Mouse (Mus musculus) urinary bladder, postnatal 14 days (tissue): ENCODE measurements around the gene Gm49510.

ENCODE experiments used
- DNase-seq: peaks from one replicate; pipeline ENCODE4 v3.0.0; 2021; ENCODE audit warnings: low spot score

Gene Gm49510

DNA sequence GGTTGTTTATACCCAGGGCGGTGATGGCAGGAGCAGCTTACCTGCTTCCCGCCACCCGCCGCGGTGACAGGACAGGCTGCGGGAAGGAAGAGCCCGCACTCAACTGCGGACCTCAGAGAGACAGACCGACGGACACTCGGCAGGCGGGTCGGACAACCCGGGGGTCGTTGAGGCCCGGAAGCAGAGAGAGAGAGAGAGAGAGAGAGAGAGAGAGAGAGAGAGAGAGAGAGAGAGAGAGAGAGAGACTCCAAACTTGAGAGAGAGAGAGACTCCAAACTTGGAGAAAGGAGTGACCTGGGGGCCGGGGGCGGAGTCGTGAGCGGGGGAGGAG is at the start of gene Gm49510:
TSS of gene Gm49510 (plus strand) at position 259 of the 331 bp plus-strand sequence.
- no peak for DNase-seq

DNA sequence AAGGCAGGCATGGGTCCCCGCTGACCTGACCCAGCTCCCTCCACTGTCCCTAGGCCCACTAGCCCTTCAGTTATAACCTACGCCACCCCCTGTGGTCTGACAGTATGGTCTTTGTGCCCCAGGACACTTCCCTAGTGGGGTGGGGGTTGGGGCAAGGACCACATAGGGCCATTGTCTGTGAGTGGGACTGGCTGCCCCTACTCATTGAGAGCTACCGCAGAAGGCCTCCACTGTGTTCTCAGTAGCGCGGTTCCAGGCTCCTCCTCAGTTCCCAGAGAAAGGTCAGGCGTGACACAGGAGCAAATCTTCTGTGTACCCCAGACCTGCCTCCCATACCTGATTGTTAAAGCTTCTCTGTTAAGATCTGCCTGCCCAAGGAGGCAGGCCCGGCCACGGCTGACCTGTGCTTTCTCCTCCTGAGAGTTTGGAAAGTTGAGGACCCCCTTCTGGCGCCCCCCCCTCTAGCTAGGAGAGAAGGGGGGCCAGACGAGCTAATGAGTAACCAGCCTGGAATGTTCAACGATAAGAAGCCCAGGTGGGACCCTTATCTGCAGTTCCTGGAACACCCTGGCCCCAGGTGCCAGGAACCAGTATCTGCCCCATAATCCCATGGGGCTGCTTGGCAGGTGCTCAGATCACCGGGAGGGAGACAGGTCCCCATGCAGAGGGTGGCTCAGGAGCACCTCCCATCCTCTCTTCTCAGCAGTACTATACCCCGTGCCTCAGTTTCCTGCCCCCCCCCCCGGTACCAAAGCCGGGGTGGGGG is 49.2 kb upstream of the Gm49510 start:
- DNase-seq: no peak

DNA sequence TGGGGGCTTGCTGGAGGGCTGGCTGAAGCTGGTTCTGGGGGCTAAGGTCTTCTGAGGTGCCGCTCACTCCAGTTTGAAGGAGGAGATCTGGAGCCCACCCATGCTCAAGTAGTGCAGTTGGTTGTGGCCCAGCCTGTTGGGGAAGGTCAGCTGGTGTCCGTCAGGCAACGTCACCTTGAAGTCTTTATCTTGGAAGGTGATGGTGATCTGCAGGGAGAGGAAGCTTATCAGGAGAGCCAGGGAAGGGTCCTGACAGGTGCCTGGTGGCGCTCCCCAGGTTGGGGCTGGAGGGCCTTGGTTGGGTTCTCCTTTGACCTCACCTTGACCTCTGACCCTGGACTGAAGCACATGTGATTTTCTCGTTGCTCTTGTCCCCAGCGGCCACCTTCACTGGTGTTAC is 48.5 kb upstream of the Gm49510 start:
- no peak for DNase-seq

DNA sequence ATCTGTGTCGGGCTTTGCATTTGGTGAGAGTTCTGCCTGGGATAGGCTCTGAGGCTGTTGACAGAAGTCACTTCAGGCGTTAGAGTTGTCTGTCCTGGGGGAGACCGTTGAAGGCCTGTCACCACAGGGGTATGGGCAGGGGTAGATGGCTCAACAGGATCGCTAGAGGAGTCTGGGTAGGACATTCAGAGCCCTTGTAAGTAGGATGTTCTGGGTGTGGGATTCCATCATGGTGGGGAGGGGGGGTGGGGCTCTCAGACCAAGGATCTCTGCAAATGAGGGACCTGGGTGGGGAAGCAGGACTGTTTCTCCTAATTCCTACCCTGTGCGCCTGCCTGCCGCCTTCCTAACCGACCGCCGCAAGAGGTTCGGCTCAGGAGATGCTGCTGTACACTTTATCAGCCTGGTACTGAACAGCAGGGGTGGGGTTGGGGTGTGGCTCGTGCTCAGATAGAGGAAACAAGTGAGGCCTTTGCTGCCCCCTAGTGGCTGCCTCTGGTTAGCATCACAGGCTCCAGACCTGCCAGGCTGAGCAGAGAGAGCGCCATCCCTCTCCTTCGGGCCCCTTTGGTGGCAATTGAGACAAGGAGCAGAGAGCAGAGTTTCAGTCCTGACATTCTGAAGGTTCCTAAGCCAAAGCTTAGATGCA is 47.8 kb upstream of the Gm49510 start:
- peak; percentile 94 for DNase-seq

DNA sequence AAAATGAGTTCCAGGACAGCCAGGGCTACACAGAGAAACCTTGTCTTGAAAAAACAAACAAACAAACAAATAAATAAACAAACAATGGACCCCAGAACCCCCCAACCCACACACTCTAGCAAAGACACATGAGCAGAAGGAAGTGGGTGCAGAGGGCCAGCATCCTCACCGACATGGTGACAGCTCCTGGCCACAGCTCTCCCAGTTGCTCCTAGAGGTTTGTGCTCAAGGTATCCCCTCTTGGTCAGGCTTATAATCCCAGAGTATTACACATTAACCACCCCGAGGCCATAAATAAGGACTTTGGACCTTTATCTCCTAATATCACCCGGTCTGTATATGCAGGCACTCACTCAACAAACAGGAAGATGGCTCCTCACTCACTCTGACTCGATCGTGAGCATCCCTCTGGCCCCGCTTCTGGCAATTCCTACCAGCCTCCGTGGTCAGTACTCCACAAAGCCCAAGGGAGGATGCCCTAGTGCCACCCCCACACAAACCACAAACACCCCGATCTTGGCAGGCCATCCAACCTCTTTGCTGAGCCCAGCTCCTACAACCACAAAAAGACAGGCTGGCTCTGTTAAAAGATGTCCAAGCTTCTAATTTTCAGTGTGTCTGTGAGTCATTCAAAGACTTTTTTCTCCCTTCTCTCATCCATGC is 44.0 kb upstream of the Gm49510 start, which contains the start of gene Lgals2:
TSS of gene Lgals2 (minus strand) at position 227 of the 663 bp plus-strand sequence.
- DNase-seq: no peak

DNA sequence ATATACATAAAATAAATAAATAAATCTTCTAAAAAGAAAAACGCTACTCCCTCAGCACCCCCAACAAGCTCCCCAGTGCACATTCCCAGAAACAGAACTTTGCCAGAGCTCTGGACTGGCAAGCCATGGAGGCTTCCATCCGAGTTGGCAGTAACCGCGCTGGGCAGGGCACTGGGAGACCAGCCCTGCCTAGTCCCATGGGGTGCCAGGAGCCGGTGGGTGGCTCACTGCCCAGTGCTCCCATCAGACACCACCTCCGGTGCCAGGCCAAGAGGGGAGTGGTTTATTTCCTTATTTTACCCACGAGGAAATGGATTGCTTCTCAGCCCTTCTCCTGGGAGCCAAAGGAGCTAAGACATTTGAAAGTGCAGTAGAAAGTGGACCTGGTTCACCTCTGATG is 42.5 kb upstream of the Gm49510 start:
- peak; percentile 60 for DNase-seq

DNA sequence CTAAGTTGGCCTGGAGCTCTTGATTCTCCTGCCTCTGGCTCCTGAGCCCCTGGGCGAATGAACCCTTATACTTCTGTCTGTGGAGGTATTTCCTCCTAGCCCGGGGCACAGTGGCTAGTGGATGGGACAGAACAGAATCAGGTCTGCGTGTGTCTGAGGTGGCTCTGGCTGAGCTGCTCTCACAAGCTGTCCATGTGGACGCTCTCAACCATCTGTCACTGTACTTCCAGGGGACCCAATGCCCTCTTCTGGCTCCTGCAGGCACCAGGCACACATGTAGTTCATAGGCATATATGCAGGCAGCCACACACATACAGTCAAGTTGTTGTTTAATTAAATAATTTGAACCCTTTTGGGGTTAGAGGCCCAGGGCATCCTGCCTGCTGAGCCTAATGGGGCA is 40.2 kb upstream of the Gm49510 start:
- DNase-seq: no peak

DNA sequence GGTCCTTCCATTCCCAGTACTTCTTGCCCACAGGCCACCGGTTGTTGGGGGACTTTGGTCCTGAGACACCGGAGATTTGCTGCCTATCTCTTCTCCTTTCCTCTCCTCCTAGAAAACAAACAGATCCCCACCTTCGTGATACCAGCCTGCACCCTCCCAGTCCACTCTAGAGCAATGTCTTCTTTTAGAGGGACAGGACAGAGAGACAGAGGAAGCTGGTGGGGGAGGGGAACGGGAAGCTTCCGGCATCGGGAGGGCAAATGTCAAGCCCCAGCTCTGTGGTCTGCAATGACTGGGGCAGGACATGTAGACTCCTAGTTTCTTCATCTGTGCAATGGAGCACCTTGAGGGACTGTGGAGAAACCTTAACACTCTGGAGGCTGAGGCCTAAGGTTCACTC is 39.8 kb upstream of the Gm49510 start:
- DNase-seq: no peak

DNA sequence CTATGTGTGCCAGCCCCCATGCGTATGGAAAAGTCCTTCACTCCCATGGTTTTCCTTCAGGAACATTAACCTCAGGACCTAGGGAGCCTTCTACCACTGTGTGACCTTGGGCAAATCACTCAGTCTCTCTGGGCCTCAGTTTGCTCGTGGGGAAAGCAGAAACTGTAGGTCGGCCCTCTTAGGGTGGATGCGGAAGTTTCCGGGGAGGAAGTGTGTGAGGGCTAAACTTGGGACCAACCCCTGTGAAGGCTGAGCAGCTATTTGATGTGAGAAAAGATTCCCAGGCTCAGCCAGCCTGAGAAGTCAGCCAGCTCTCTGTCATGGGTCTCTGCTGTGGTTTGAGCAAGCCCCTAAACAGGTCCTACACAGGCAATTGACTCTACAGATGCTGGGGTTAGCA is 37.2 kb upstream of the Gm49510 start:
- no peak for DNase-seq

DNA sequence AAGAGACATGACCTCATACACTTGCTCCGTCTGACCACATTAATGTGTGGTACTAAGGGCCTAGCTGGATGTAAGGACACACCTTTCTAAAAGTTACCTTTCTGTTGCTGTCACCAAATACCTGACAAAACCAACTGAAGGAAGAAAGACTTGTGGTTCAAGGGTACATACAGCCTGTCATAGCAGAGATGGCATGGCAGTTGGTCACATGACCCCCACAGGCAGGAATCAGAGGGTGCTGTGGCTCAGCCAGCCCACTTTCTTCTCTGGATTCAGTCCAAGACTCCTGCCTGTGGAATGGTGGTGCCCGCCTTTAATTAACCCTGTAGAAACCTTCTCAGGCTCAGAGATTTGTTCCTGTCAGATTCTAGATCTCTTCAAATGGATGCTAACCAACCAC is 36.3 kb upstream of the Gm49510 start:
- no peak for DNase-seq

DNA sequence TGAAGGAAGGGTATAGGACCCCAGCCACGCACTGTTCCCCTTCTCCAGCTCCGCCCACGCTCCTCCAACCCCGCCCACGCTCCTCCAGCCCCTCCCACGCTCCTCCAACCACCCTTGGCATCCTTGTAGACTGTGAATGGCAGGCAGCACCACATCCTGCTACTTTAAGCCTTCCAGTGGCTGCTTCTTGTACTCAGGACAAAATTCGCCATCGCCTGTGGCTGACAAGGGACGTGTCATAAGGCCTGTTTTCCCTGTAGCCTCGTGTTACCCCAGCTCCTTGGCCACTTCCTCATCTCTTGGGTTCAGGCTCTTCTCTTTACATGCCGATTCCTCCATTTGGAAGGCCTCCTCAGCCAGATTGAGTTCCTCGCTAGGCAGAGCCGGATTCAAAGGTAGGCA is 35.6 kb upstream of the Gm49510 start:
- DNase-seq: no peak

DNA sequence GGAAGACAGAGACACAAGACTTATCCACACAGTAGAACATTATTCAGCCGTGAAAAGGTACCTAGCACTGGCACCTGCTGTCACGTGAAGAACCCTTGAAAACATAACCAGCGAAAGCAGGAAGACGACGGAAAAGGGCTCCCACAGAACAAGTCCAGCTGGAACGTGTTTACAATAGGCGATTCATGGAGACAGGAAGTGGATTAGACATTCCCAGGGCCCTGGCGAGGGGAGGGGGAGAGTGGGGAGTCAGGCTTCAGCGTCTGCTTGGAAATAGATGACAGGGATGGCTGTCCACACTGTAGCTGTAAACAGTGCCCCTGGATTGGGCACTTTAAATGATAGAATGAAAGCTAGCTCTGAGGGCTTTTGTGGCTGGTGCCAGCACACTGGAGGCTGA is 31.1 kb upstream of the Gm49510 start:
- DNase-seq: peak; percentile 38

DNA sequence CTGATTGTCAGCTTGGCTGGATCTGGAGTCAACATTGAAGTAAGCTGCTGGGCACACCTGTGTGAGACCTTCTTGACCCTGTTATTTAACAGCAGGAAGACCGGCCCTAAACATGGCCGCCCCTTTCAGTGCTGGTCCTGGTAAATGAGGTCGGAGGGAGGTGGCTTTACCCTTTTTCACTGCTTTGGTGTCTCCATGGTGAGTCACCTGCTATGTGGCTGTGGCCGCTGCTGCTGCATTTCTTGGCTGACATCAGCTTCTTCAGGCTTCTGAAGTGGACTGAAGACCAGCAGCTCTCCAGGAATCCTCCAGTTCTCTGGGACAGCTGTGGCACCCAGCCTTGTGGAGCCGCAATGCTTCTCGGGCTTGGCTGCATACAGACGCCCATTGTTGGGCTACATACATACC is 30.6 kb upstream of the Gm49510 start:
- DNase-seq: no peak

DNA sequence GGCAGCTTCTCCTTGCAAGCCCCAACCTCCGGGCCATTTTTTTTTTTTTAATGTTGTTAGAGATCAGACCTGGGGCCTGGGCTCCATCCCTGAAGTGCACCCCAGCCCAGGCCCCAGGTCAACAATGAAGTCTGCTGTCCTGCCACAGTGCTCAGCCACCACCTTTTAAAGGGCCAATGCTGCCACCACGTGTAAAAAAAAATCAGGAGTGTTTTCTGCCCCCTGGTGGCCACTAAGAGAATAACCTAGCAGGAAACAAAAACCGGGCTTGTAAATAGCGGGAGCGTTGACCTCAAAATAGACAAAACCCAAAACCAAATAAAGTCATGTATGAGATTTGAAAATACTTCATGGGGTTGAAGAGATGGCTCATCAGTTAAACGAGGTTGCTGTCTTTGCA is 29.7 kb upstream of the Gm49510 start:
- DNase-seq: no peak

DNA sequence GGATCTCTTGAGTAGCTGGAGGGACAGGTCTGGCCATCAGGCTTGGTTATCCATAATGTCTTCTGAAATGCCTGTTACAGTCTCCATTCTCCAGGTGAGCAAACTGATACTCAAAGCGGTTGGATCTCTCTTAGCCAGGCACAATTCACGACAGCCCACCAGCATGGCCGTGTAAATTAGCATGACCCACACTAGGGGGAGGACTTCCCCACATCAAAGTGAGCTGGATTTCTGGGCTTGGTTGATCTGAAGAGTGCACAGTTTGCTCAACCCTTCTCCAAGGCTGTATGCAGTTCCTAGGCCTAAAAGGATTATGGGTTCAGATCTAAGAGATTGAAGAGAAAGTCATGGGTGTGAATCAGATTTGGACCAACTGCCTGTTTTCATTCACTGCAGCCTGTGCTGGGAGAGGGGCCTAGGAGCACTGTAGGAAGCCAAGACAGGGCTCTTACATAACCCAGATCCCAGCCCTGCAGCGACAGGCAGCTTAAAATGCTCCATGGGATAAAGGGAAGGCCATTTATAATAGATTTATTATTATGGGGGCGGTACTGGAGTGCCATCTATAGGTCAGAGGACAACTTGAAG is 27.4 kb upstream of the Gm49510 start:
- no peak for DNase-seq

DNA sequence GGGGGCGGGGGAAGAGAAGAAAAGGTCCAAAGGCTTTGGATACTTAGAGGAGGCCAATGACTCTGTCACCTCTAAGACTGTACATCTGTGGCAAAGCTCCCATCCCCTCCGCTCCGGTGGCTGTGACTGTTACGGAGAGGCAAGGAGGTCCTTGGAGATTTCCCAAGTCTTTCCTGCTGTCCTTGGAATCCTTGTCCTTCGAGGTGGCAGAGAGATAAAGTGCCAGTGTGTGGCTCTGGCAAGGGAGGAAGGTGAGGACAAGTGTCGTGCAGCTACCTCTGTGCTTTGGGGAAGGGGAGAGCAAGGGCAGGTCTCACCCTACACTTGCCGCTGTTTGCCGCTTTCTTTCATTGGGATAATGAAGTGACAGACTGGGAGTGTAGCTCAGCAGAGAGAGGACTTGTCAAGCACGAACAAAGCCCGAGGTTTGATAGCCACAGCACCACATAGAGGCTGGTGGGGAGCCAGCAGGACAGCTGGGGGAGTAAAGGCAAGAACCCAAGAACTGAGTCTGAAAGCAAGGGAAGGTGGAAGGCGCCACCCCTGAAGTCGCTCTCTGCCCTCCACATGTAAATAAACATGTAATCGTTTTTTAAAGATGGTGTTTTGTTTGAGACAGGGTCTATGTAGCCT is 25.5 kb upstream of the Gm49510 start:
- no peak for DNase-seq

DNA sequence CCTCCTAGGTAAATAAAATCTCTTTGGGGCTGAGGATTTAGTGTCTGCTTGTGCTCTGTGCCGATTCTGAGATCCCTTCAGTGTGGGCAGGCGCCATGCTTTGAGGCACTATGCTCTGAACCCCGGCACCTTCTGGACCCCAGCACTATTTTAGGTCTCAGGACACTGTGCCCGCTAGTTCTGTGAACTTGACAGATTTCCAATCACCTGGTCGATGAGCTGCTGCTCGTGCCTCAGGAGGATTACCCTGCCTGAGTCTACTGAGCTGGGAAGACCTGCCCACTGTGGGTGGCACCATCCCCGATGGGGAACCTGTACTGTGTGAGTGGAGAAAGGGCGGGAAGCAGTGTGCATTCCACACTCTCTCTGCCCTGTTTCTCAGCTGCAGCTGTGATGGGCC is 24.5 kb upstream of the Gm49510 start:
- DNase-seq: no peak

DNA sequence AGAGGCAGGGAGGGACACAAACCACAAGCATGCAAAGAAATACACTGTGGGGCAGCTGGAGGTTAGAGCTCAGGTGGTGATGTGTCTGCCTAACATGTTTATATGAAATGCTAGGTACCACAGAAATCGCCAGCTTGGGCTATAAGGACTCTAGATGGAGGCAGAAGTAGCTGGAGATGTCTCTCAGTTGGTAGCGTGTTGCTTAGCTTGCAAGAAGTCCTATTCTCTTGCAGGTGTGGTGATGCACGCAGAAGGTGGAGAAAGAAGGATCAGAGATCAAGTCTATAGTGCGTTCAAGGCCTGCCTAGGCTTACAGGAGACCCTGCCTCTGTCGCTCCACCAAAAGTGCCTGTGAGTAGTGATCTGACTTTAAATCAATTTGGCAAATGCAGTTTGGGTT is 23.9 kb upstream of the Gm49510 start:
- no peak for DNase-seq

DNA sequence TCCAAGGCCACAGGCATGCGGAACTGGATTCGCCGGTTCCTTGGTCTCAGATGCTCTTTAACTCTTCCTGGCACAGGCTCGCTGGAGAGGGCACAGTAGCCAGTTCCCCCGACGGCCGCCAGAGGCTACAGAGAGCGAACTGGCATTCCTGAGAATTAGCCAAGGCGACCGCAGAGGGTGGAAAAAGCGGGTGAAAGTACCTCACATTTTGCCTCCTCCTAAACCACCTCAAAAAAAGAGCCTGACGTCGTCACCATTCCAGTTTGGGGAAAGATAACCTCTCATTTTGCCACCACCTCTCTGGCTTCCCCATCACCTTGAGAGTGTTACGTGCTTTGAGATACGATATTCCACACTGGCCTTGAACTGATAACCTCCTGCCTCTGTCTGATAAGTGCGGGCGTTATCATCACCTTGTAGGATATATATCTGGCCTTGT is 23.2 kb upstream of the Gm49510 start:
- DNase-seq: peak; percentile 94

DNA sequence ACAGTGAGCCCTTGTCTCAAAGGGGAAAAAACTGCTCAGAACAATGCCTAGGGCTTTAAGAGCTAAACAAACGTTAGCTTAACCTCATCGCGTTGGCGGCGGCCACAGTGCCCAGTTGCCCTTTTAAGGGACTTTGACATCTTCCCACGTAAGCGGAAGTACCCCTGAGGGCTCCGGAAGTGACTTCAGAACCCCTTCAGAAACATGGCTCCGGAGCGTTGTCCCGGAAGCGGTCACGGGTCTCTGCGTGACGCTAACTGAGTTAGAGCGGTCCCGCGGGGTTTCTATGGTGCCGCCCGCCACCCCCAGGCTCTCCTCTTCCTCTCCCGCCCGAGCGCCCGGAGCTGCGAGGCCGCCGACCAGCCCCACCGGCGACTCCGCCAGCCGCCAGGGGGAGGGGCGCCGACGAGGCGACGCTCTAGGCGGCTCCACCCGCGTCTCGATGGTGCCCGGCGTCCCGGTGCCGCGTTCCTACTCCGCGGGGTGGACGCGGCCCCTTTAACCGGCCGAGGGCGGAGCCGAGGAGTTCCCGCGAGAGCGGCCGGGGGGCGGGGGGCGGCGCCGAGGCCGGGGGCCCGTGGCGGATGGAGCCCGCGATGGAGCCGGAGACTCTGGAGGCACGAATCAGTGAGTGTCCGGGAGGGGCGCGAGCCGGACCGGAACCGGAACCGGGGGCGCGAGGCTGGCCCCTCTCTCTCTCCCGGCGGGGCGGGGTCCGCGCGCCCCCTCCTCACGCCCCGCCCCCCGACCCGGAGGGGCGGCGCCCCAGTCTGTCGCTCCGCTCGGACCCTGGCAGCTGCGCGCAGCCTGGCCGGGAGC is 22.3 kb upstream of the Gm49510 start, which contains the start of gene Gga1:
TSS of gene Gga1 (plus strand) at position 200 of the 819 bp plus-strand sequence.
- peak; percentile 94 for DNase-seq

DNA sequence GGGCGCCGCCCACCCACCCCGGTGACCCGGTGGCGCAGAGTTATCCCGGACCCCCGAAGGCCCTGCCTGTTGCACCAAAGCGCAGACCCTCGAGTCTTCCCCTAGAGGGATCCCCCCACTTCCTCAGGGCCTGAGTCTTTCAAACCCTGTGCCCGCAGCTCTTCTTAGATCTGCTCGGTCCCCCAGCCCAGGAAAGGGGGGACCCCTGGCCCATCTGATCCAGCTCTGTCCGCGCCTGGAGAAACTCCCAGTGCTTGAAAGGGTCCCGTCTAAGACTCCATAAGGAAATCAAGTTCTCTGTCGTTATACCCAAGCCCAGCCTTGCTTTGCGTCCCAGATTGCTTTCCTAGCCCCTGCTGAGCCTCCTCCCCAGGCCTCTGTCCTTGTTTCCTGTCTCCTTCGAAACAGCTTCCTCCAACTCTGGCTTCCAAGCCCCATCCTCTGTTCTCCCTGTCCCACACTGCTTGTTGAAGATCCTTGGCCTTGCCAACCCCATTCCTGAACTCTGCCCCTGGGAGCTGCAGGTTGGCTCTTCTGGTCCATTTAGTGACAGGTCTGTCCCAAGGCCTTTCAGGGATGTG is 21.6 kb upstream of the Gm49510 start:
- no peak for DNase-seq
